Mouse (Mus musculus): ENCODE results near the gene Klhdc4.
A peak's percentile ranks its signal among the peaks of the same experiment; 100 is the strongest.

Klhdc4 gene

GRCm38 (mm10) chr8:121829048-121829776 is at the start of gene Klhdc4:
Gene Klhdc4, minus strand, starts transcription at chr8:121829569.
- DNase-seq (ENCODE audit: low spot score in 2 of 2) = peak; percentile 72 to 79

GRCm38 (mm10) chr8:121877828-121878480 is 48.6 kb upstream of the Klhdc4 start:
- no peak for DNase-seq (ENCODE audit: low spot score in 2 of 2)

DNA sequence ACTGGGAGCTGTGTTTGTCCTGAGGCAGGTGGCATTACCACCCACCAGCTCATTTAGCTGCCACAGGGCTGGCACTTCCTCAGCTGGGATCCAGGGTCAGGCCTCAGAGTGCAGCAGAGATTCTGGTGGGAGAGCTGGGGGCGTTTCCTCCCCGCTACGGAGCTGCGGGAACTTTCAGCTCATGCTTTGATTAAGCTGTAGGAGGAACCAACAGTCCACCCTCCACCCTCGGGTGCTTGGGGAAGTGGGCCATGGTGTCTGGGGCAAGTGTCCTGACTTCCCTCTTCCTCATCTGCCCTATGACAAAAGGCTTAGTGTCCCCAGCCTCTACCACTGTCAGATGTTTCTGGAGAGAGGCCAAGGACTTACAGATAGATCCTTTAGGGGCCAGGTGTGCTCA is 47.8 kb upstream of the Klhdc4 start:
- DNase-seq (ENCODE audit: low spot score in 2 of 2) = no peak

DNA sequence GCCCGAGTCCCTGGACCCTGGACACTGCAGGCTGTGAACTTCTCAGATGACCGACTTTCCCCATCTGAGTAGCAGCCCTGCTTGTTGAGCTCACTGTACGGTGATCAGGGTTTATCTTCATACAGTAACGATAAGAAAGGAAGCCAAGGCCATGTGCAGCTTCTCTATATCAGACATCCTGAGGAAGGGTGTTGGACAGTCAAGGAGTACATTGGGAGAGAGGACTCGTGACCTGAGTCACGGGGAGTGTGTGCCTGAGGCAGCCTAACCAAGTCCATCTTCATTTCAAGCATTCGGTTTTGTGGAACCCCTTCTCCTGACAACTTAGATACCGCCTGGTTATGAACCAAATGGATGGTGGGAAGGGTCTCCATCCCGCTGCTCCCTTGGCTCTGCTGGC is 46.1 kb upstream of the Klhdc4 start:
- DNase-seq (ENCODE audit: low spot score in 2 of 2) = no peak

- no peak for DNase-seq (ENCODE audit: low spot score in 2 of 2)
Observed at GRCm38 (mm10) chr8:121875045-121875444, 45.7 kb upstream of the Klhdc4 start.

DNA sequence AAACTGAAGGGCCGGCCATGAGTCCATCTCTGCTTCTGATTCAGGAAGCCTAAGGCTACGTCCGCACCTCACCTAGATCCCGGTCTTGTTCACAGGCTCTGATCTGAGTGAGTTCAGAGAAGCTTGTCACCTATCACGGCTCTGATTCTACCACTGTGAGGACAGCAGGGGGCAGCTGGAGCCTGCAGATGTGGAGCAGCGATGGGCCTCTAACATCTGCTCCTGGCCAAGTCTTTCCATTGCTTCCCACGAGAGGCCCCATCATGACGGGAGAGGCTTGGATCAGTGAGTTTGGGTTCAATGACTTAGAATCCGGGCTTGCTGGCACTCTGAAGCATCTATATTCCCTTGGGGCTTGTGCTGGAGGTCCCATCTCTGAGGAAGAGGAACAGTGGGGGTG is 44.7 kb upstream of the Klhdc4 start:
- peak in 1 of 2 experiments; percentile 43 for DNase-seq (ENCODE audit: low spot score in 2 of 2)

DNA sequence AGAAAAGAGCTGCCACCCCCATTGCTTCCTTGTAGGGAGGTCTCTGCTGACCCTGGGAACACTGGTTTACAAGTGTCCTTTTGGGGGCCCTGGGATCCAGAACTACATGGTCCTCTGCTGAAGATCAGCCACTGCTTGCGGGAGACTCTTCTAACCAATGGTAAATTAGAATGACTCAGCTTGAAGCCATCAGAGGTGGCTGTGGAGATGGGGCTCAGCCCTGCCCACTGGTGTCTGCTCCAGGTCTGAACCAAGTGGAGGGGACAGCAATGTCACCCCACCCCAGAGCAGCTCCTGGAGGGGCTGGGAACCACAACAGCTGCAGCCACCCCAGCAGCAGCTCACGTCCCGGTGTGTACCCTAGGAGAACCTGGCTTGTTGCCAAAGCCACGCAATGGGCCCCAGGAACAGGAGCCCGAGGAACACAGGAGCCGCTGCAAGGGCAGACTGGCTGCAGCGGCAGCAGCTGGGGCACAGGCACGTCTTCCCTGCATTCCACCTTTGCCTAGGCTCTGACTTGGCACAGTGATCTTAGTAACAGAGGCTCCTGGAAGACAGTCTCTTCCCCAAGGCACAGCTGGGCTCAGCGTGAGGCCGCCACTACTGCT is 42.6 kb upstream of the Klhdc4 start:
- DNase-seq (ENCODE audit: low spot score in 2 of 2) = no peak

DNA sequence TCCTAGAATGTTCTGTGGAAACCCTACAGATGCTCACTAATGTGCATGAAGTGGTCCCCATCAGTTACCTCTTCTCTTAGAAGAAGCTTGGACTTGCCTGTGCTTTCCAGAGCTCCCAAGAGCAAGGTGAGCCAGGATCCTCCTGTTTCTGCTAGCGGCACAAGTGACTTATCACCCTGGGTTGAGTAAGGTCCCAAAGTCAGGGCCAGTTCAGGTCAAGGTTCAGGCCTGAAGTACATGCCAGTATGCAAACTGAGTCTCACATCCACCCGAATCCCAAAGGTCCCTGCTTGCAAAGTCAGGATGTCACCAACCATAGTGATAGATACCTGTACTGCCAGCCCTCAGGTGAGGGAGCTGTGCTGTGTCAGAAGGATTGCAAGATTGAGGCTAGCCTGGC is 40.8 kb upstream of the Klhdc4 start:
- no peak for DNase-seq (ENCODE audit: low spot score in 2 of 2)

- DNase-seq (ENCODE audit: low spot score in 2 of 2) = no peak
Observed at GRCm38 (mm10) chr8:121868896-121869295, 39.5 kb upstream of the Klhdc4 start.

GRCm38 (mm10) chr8:121868196-121868595 is 38.8 kb upstream of the Klhdc4 start:
- DNase-seq (ENCODE audit: low spot score in 2 of 2) = no peak

DNA sequence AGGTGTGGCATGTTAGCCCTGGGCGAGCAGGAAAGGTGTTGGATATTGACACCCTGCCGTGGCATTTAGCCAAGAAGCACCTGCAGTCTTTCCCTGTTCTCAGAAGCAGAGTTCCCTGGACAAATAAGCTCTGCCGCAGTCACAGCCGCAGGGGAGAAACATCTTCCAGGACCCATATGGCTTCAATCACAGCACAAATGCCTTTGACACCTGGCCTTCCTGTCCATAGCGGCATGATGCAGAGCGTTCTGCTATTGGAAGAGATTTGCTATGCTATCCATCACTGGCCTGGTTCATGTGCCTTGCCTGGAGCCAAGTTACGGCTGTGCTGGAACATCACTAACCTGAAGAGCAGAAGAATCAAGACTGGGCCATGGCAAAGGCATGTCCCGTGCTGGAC is 36.0 kb upstream of the Klhdc4 start:
- DNase-seq (ENCODE audit: low spot score in 2 of 2) = no peak

DNA sequence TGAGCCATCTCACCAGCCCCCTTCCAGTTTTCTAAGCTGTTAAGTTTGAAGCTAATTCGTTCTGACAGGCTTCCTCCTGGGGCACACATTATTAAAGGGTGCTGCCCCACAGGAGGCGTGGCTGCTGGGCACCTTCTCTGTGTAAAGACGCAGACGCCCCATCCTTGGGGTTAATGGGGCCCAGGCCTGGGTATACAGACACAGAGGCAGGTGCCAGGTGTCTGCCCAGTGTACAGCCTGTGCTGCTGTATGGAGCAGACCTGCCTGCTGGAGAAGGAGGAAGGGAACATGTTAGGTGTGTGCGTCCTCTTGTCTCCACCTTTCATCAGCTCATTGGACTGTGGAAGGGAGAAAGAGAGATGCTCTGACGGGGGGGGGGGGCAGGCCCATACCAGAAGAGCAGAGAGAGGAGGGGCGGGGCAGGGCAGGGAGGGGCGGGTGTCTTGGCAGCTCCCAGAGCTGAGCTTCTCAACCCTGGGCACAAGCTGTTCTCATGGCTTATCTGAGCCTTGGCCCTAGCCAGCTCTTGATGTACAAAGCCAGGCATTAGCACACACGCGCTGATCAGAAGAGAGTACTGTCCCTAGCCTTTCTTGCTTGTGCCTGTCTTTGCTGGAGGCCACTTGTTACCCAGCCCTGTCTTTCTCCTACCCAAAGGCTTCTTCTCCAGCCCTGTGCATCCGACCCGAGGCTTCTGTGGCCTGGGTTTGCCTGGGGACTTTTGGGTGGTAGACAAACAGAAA is 32.6 kb upstream of the Klhdc4 start:
- no peak for DNase-seq (ENCODE audit: low spot score in 2 of 2)

DNA sequence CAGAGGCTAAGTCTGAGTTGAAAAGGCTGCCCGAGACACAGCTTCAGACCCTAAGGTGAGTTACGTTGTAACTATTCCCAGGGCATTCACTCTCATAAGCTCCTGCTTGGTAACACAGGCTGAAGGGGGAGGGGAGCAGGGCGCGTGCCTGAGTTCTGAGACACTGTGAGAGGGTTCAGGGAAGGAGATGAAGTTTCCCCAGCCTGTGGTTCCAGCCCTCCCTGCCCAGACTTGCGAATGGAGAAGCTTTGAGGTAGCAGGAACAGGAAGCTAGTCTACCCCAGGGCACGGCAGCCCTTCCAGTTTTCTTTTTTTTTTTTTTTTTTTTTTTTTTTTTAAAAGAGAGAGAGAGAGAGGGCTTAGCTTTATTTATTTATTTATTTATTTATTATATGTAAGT is 31.9 kb upstream of the Klhdc4 start:
- DNase-seq (ENCODE audit: low spot score in 2 of 2) = no peak

- no peak for DNase-seq (ENCODE audit: low spot score in 2 of 2)
Observed at GRCm38 (mm10) chr8:121857747-121858146, 28.4 kb upstream of the Klhdc4 start.

DNA sequence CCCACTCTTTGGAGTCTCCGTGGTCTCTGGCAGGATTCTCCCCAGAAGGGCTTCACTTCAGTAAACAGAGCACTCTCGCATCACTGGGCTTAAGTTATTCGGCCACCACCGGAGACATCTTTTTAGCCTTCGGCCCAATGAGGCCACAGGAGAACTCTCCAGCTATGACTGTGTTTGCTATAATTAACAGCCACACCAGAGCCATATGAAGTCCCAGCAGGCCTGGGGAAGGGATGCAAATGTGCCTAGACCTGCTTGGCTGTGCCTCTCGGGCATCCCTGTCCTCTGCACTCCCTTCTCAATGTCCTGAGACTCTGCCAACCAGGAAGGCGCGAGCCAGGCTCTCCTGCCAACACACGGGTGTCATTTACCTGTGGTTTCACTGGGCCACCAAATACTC is 28.0 kb upstream of the Klhdc4 start:
- no peak for DNase-seq (ENCODE audit: low spot score in 2 of 2)

DNA sequence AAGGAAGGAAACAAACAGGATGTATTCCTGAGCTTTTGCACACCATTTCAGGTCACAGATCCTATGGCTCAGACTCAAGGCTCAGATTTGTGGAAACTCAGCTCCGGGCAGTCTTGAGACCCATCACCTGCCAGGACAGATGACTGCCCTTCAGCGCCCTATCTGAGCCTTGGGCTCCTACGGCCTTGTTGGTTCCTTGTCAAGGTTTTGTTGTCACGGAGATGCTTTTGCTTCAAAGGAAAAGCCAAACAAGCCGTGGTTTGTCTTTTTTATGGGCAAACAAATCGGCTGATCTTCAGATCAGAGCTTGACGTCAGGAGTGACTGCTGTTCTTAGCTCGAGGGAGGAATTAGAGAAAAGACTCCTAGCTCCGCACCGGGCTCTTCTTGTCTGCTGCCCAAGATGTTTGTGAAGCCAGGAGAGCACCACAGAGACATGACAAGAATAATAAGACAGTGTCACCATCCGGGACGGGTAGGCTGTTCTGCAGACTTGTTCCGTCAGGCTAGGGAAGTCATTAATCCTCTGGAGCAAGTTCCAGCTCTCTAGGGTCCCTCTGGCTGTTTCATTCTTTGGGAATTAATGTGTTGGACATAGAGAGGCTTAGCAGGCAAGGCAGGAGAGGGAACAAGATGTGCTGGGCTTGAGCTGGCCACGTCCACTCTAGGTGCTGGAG is 26.8 kb upstream of the Klhdc4 start:
- DNase-seq (ENCODE audit: low spot score in 2 of 2) = no peak

- no peak for DNase-seq (ENCODE audit: low spot score in 2 of 2)
Observed at GRCm38 (mm10) chr8:121853586-121853985, 24.2 kb upstream of the Klhdc4 start.

DNA sequence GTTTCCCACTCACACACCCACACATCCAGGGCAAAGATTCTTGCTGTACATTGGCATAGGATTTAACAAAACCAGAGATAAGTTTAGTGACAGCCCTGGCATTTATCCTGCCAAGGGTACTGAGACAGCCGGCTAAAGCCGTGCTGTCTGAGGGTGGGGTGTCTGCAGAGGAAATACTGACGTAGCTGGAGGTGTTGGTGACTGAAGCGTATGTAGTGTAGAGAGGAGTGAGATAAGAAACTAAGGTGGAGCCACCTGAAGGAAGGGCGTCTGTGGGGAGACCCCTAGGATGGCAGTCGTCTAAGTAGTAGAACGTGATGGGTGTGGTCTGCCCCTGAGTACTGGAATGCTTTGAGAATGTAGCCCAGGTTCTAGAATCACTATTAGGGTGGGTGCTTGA is 23.1 kb upstream of the Klhdc4 start:
- DNase-seq (ENCODE audit: low spot score in 2 of 2) = no peak

- DNase-seq (ENCODE audit: low spot score in 2 of 2) = no peak
Observed at GRCm38 (mm10) chr8:121851716-121852115, 22.3 kb upstream of the Klhdc4 start.

DNA sequence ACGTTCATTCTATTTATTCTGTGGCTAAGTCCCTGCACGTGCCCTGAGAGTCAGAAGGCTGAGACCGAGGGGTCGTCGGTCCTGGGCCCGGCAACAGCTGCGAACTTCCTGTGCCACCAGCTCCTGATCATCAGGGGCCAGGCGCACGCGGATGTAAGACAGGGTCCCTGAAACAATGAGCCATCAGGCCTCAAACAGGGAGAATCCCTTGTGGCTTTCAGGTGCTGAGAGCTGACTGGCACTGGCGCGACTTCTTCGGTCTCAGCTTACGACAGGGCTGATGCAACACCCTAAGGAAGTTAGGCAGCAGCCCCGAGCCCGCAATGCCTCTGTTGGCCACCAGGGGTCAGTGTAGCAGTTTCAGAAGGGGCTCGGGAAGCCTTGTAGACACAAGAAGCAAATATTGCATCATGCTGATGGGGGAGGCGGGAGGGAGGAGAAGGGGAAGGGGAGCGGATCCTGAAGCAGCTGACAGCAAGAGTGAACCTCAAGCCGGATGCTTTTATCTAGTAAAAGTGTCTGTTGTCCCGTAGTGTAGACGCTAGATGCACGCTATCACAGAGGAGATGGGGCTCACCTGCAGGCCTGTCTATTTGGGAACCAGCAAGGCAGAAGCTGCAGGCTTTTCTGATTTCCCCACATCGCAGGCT is 21.6 kb upstream of the Klhdc4 start:
- DNase-seq (ENCODE audit: low spot score in 2 of 2) = peak; percentile 97 to 98

GRCm38 (mm10) chr8:121850436-121850820 is 21.1 kb upstream of the Klhdc4 start:
- no peak for DNase-seq (ENCODE audit: low spot score in 2 of 2)
